Mouse (Mus musculus) lung, postnatal 0 days (tissue): ENCODE measurements around the gene Itgb3.

ENCODE experiments used
- CTCF ChIP-seq: IDR thresholded peaks from 2 replicates; pipeline ENCODE4 v1.5.1; 2016; ENCODE audit warnings: antibody characterized with exemption, mild to moderate bottlenecking
- EP300 ChIP-seq: IDR thresholded peaks from 2 replicates; pipeline ENCODE4 v1.6.1; 2016; ENCODE audit warnings: antibody characterized with exemption, mild to moderate bottlenecking, control low read depth

DNA sequence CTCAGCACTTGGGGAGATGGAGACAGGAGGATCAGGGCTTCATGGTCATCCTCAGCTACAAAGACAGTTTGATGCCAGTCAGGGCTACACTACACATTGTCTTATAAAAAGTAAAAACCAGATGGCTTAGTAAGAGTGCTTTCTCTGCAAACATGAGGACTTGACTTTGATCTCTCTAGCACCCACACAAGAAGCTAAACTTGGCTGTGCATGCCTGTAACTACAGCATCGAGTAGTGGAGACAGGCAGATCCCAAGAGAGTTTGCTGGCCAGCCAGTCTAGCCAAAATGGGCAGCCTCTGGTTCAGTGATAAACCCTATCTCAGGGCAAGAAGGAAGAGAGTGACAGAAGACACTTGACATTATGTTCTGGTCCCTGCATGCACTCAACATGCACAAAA, 44.3 kb upstream of the Itgb3 start:
- TF ChIP-seq CTCF (no peak), EP300 (no peak)
